Mouse (Mus musculus): ENCODE measurements around the gene Rps6kl1. TPM values are rescaled to one million over a fixed set of nuclear protein-coding genes. Genes with fewer than 3 reads are reported as not detected.
A peak's percentile ranks its signal among the peaks of the same experiment; 100 is the strongest.
"Not testable (repeated sequence)": the region's sequence is repeated elsewhere in the genome, so short reads cannot be mapped to it uniquely, and the experiment has no call there.

Rps6kl1 gene
- polyA plus RNA-seq, 1 experiment: 0.36 TPM

GRCm38 (mm10) chr12:85159592-85159991 lies 8.5 kb upstream of the Rps6kl1 start:
- no peaks in the 10 kb centered on the region for H3K4me1 ChIP-seq (ENCODE audit: control insufficient read depth, insufficient read depth, insufficient read length, low read length)
- no peak overlapping the region for H3K4me3 ChIP-seq (ENCODE audit: insufficient read depth, low read depth, low read length)
- 0 out of 2 replicates have a peak overlapping the region, but pooled peaks have one; percentile 15 for H3K27ac ChIP-seq (replicated peaks; ENCODE audit: low read depth, low read length)

- no peak overlapping the region for H3K27ac ChIP-seq (replicated peaks; ENCODE audit: low read depth, low read length)
- no peak overlapping the region for H3K4me3 ChIP-seq (ENCODE audit: insufficient read depth, low read depth, low read length)
- H3K4me1 ChIP-seq (ENCODE audit: control insufficient read depth, insufficient read depth, insufficient read length, low read length): no peaks in the 10 kb centered on the region
Observed at GRCm38 (mm10) chr12:85158801-85159200, 7.7 kb upstream of the Rps6kl1 start.

GRCm38 (mm10) chr12:85157797-85158460 lies 6.9 kb upstream of the Rps6kl1 start:
- Histone ChIP-seq H3K27ac (replicated peaks; ENCODE audit: low read depth, low read length) (no peak overlapping the region), H3K4me3 (ENCODE audit: insufficient read depth, low read depth, low read length) (no peak overlapping the region), H3K4me1 (ENCODE audit: control insufficient read depth, insufficient read depth, insufficient read length, low read length) (no peaks in the 10 kb centered on the region)

GRCm38 (mm10) chr12:85156324-85156723 lies 5.3 kb upstream of the Rps6kl1 start:
- Histone ChIP-seq H3K4me1 (ENCODE audit: control insufficient read depth, insufficient read depth, insufficient read length, low read length) (no peaks in the 10 kb centered on the region; the same call in 1 of the 2 replicates), H3K4me3 (ENCODE audit: insufficient read depth, low read depth, low read length) (no peak overlapping the region), H3K27ac (replicated peaks; ENCODE audit: low read depth, low read length) (no peak overlapping the region)

GRCm38 (mm10) chr12:85153011-85153410 lies 1.9 kb upstream of the Rps6kl1 start:
- H3K4me1 ChIP-seq (ENCODE audit: control insufficient read depth, insufficient read depth, insufficient read length, low read length): no peaks in the 10 kb centered on the region; the same call in 1 of the 2 replicates
- H3K4me3 ChIP-seq (ENCODE audit: insufficient read depth, low read depth, low read length): no peak overlapping the region
- no peak overlapping the region for H3K27ac ChIP-seq (replicated peaks; ENCODE audit: low read depth, low read length)

- H3K27ac ChIP-seq (replicated peaks; ENCODE audit: low read depth, low read length): peak overlapping the region; percentile 23
- H3K4me1 ChIP-seq (ENCODE audit: control insufficient read depth, insufficient read depth, insufficient read length, low read length): no peaks in the 10 kb centered on the region; the same call in 1 of the 2 replicates
- H3K4me3 ChIP-seq (ENCODE audit: insufficient read depth, low read depth, low read length): peak overlapping the region; percentile 62
Observed at GRCm38 (mm10) chr12:85150321-85151001, 603 bp downstream of the Rps6kl1 start.

- no peak overlapping the region for H3K27ac ChIP-seq (replicated peaks; ENCODE audit: low read depth, low read length)
- no peak overlapping the region for H3K4me3 ChIP-seq (ENCODE audit: insufficient read depth, low read depth, low read length)
Observed at GRCm38 (mm10) chr12:85146881-85147280, 4.2 kb downstream of the Rps6kl1 start.

GRCm38 (mm10) chr12:85146355-85146754 lies 4.7 kb downstream of the Rps6kl1 start:
- Histone ChIP-seq H3K4me1 (ENCODE audit: control insufficient read depth, insufficient read depth, insufficient read length, low read length) (no peaks in the 10 kb centered on the region), H3K4me3 (ENCODE audit: insufficient read depth, low read depth, low read length) (no peak overlapping the region), H3K27ac (replicated peaks; ENCODE audit: low read depth, low read length) (no peak overlapping the region)

More at GRCm38 (mm10) chr12:85146881-85147280, 4.2 kb downstream of the Rps6kl1 start:
- no peaks in the 10 kb centered on the region for H3K4me1 ChIP-seq (ENCODE audit: control insufficient read depth, insufficient read depth, insufficient read length, low read length)

- Histone ChIP-seq H3K27ac (replicated peaks; ENCODE audit: low read depth, low read length) (no peak overlapping the region), H3K4me1 (ENCODE audit: control insufficient read depth, insufficient read depth, insufficient read length, low read length) (no peaks in the 10 kb centered on the region), H3K4me3 (ENCODE audit: insufficient read depth, low read depth, low read length) (no peak overlapping the region)
Observed at GRCm38 (mm10) chr12:85145630-85146029, 5.4 kb downstream of the Rps6kl1 start.

GRCm38 (mm10) chr12:85144821-85145220 lies 6.2 kb downstream of the Rps6kl1 start:
- Histone ChIP-seq H3K4me3 (ENCODE audit: insufficient read depth, low read depth, low read length) (no peak overlapping the region), H3K27ac (replicated peaks; ENCODE audit: low read depth, low read length) (no peak overlapping the region), H3K4me1 (ENCODE audit: control insufficient read depth, insufficient read depth, insufficient read length, low read length) (no peaks in the 10 kb centered on the region)

GRCm38 (mm10) chr12:85144276-85144675 lies 6.8 kb downstream of the Rps6kl1 start:
- H3K4me1 ChIP-seq (ENCODE audit: control insufficient read depth, insufficient read depth, insufficient read length, low read length); H3K4me3 ChIP-seq (ENCODE audit: insufficient read depth, low read depth, low read length); H3K27ac ChIP-seq (replicated peaks; ENCODE audit: low read depth, low read length): not testable (repeated sequence)

GRCm38 (mm10) chr12:85142803-85143202 lies 8.3 kb downstream of the Rps6kl1 start:
- Histone ChIP-seq H3K4me3 (ENCODE audit: insufficient read depth, low read depth, low read length) (no peak overlapping the region), H3K27ac (replicated peaks; ENCODE audit: low read depth, low read length) (no peak overlapping the region), H3K4me1 (ENCODE audit: control insufficient read depth, insufficient read depth, insufficient read length, low read length) (no peaks in the 10 kb centered on the region)

GRCm38 (mm10) chr12:85141096-85141495 lies 10.0 kb downstream of the Rps6kl1 start:
- Histone ChIP-seq H3K4me1 (ENCODE audit: control insufficient read depth, insufficient read depth, insufficient read length, low read length) (no peaks in the 10 kb centered on the region), H3K4me3 (ENCODE audit: insufficient read depth, low read depth, low read length) (no peak overlapping the region), H3K27ac (replicated peaks; ENCODE audit: low read depth, low read length) (no peak overlapping the region)

- H3K4me1 ChIP-seq (ENCODE audit: control insufficient read depth, insufficient read depth, insufficient read length, low read length): no peaks in the 10 kb centered on the region
- H3K27ac ChIP-seq (replicated peaks; ENCODE audit: low read depth, low read length): no peak overlapping the region
- H3K4me3 ChIP-seq (ENCODE audit: insufficient read depth, low read depth, low read length): no peak overlapping the region
Observed at GRCm38 (mm10) chr12:85140036-85140701, 10.9 kb downstream of the Rps6kl1 start.

GRCm38 (mm10) chr12:85136627-85137026 lies 14.4 kb downstream of the Rps6kl1 start:
- Histone ChIP-seq H3K4me1 (ENCODE audit: control insufficient read depth, insufficient read depth, insufficient read length, low read length) (no peaks in the 10 kb centered on the region), H3K4me3 (ENCODE audit: insufficient read depth, low read depth, low read length) (no peak overlapping the region), H3K27ac (replicated peaks; ENCODE audit: low read depth, low read length) (no peak overlapping the region)

Measured in brown adipose tissue, adult 24 weeks (tissue).